Mouse (Mus musculus): Measurements from ENCODE around the gene Mapk10. TPM values are rescaled to one million over a fixed set of nuclear protein-coding genes. Genes with fewer than 3 reads are reported as not detected.

Mapk10 gene
- total RNA-seq, 2 experiments from 2014 or later, result 28.0 to 28.9 TPM

- no peak for DNase-seq
Observed at GRCm38 (mm10) chr5:103050319-103050916, 160.7 kb downstream of the Mapk10 start.

- DNase-seq, result no peak
Observed at GRCm38 (mm10) chr5:103048011-103048410, 163.1 kb downstream of the Mapk10 start.

GRCm38 (mm10) chr5:103037752-103038151 is 173.4 kb downstream of the Mapk10 start:
- no peak for DNase-seq

- DNase-seq, result peak; percentile 59
Observed at GRCm38 (mm10) chr5:103028940-103029621, 182.1 kb downstream of the Mapk10 start.

- DNase-seq, result no peak
Observed at GRCm38 (mm10) chr5:103022504-103023172, 188.5 kb downstream of the Mapk10 start.

- no peak for DNase-seq
Observed at GRCm38 (mm10) chr5:103021479-103021878, 189.7 kb downstream of the Mapk10 start.

- no peak for DNase-seq
Observed at GRCm38 (mm10) chr5:103020954-103021353, 190.2 kb downstream of the Mapk10 start.

GRCm38 (mm10) chr5:103020127-103020526 is 191.0 kb downstream of the Mapk10 start:
- no peak for DNase-seq

GRCm38 (mm10) chr5:103017637-103018036 is 193.5 kb downstream of the Mapk10 start:
- no peak for DNase-seq

GRCm38 (mm10) chr5:103014309-103014708 is 196.8 kb downstream of the Mapk10 start:
- DNase-seq, result no peak

GRCm38 (mm10) chr5:103008894-103009293 is 202.2 kb downstream of the Mapk10 start:
- no peak for DNase-seq

GRCm38 (mm10) chr5:103002116-103002515 is 209.0 kb downstream of the Mapk10 start:
- DNase-seq, result no peak

- no peak for DNase-seq
Observed at GRCm38 (mm10) chr5:103000572-103000971, 210.6 kb downstream of the Mapk10 start.

- DNase-seq, result no peak
Observed at GRCm38 (mm10) chr5:102998524-102998923, 212.6 kb downstream of the Mapk10 start.

- DNase-seq, result no peak
Observed at GRCm38 (mm10) chr5:102997907-102998306, 213.2 kb downstream of the Mapk10 start.

- DNase-seq, result no peak
Observed at GRCm38 (mm10) chr5:102996331-102996730, 214.8 kb downstream of the Mapk10 start.

- no peak for DNase-seq
Observed at GRCm38 (mm10) chr5:102995928-102996327, 215.2 kb downstream of the Mapk10 start.

GRCm38 (mm10) chr5:102993951-102994350 is 217.2 kb downstream of the Mapk10 start:
- peak; percentile 29 for DNase-seq

- DNase-seq, result no peak
Observed at GRCm38 (mm10) chr5:102991691-102992090, 219.4 kb downstream of the Mapk10 start.

- DNase-seq, result no peak
Observed at GRCm38 (mm10) chr5:102978382-102978781, 232.8 kb downstream of the Mapk10 start.

GRCm38 (mm10) chr5:102977138-102977537 is 234.0 kb downstream of the Mapk10 start:
- DNase-seq, result no peak

GRCm38 (mm10) chr5:102976540-102976939 is 234.6 kb downstream of the Mapk10 start:
- DNase-seq, result no peak

- DNase-seq, result no peak
Observed at GRCm38 (mm10) chr5:102974400-102974799, 236.7 kb downstream of the Mapk10 start.

GRCm38 (mm10) chr5:102964396-102964795 is 246.7 kb downstream of the Mapk10 start:
- DNase-seq, result no peak

All from heart, postnatal 4 days (tissue).